Mouse (Mus musculus) liver, embryonic 15.5 days (tissue): ENCODE measurements at regions not wholly inside any gene's neighbourhood (a gene's known extent, or its start where the extent isn't known, plus 50 kb on each side); places are given as distances from the start of the nearest gene placed in this dataset.

ENCODE experiments used
- ATAC-seq: fragments of 200-750 bp; cut with Nextera tagmentation; 2 replicates; pipeline ENCODE4 v1.8.0; 2017; ENCODE audit warnings: moderate number of reproducible peaks, mild to moderate bottlenecking, moderate library complexity; ENCODE audit not compliant: insufficient read depth
- H3K27ac ChIP-seq: fragments of 300-500 bp; sonication (generic); replicated peaks from 2 replicates; pipeline ENCODE4 v1.5.1; 2015; ENCODE audit warnings: mild to moderate bottlenecking, inconsistent platforms
- H3K27me3 ChIP-seq: fragments of 300-500 bp; sonication (generic); 2 replicates; pipeline ENCODE4 v1.6.1; 2015; ENCODE audit warnings: mild to moderate bottlenecking, inconsistent platforms
- H3K36me3 ChIP-seq: fragments of 300-500 bp; sonication (generic); replicated peaks from 2 replicates; pipeline ENCODE4 v1.6.1; 2015; ENCODE audit warnings: moderate library complexity, mild to moderate bottlenecking, inconsistent platforms
- H3K4me1 ChIP-seq: fragments of 300-500 bp; sonication (generic); replicated peaks from 2 replicates; pipeline ENCODE4 v1.6.1; 2015; ENCODE audit warnings: inconsistent platforms
- H3K4me2 ChIP-seq: fragments of 300-500 bp; sonication (generic); 2 replicates; pipeline ENCODE4 v1.6.1; 2015; ENCODE audit warnings: moderate library complexity, mild to moderate bottlenecking, inconsistent platforms
- H3K4me3 ChIP-seq: fragments of 300-500 bp; sonication (generic); replicated peaks from 2 replicates; pipeline ENCODE4 v1.5.1; 2015; ENCODE audit warnings: mild to moderate bottlenecking, inconsistent platforms
- H3K9ac ChIP-seq: fragments of 300-500 bp; sonication (generic); 2 replicates; pipeline ENCODE4 v1.6.1; 2015; ENCODE audit warnings: moderate library complexity, mild to moderate bottlenecking, inconsistent platforms
- H3K9me3 ChIP-seq: fragments of 300-500 bp; sonication (generic); replicated peaks from 2 replicates; pipeline ENCODE4 v1.6.1; 2016; ENCODE audit warnings: inconsistent platforms
- WGBS: fragments of 180-500 bp; shearing (Covaris S2); methylation state at CpG from one replicate; pipeline ENCODE4 v1.1.7; 2015; ENCODE audit warnings: mixed read lengths; ENCODE audit not compliant: insufficient replicate concordance; 5-methylcytosine and 5-hydroxymethylcytosine counted together

DNA sequence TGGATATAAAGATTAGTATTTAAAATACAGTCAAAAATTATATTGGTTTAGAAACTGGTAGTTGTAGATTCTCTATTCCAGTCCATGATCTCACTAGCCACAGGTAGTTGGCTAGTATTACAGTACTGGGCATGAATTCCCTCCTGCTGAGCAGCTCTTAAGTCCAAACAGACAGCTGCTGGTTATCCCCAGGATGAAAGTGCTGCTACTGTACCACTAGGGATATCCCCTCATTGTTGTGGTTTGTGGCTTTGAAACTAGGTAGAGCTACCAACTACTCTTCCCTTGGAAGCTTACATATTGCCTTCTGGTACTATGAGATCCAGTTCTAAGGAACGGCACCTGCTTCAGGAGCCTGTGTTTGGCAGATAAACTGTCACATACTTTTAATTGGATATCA is 97.9 kb upstream of the Pter start:
- Histone ChIP-seq H3K27me3 (no peaks in the 10 kb centered on the region), H3K4me3 (no peak overlapping the region), H3K9me3 (no peaks in the 10 kb centered on the region), H3K9ac (no peak overlapping the region), H3K4me1 (no peaks in the 10 kb centered on the region), H3K36me3 (no peaks in the 10 kb centered on the region), H3K27ac (no peak overlapping the region), H3K4me2 (no peak overlapping the region)
- 67% methylated on average over 1 of the region's 1 CpGs for WGBS
- ATAC-seq, result no peak

DNA sequence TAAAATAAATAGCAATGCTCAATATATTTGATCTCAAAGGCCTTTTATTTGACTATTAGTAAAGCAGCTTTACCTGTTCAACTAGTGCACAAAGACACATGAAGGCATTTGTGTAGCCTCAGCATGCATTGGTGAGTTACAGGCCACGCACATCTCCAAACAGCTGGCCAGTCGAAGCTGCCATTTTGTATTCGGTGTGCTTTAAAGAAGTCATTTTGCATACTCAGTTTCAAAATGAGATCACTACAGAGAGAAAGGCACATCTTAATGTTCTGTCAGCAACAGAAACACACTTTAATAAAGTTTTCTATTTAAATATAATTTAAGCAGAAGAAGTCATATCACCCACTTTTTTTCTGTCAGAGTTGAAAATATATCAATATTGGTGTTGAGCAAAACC is 90.3 kb upstream of the Pter start:
- Histone ChIP-seq H3K9me3 (no peaks in the 10 kb centered on the region), H3K9ac (no peak overlapping the region), H3K27me3 (no peaks in the 10 kb centered on the region), H3K4me3 (no peak overlapping the region), H3K36me3 (no peaks in the 10 kb centered on the region), H3K27ac (no peak overlapping the region), H3K4me2 (no peak overlapping the region), H3K4me1 (no peaks in the 10 kb centered on the region)
- 77% methylated on average over 3 of the region's 3 CpGs for WGBS
- no peak for ATAC-seq

DNA sequence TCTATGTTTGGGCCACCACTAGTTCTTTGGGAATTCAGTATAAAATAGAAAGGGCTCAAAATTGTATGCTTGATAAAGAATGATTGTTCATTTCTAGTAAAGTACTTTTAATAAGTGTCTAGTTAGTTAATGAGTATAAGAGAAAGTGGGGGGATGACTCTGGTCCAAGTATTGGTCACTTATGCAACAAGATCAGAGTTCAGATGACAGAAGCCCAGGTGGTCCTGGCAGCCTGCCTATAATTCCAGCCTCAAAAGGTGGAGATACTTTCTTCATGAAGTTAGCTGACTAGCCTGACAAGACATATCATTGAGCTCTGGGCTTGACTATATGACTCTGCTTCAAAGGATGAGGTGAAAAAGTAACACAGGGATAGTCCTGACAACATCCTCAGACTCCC is 57.3 kb upstream of the Pter start:
- peak; percentile 61; the same call in 1 of the 2 replicates for ATAC-seq
- H3K9ac ChIP-seq, result no peak overlapping the region
- no peaks in the 10 kb centered on the region for H3K36me3 ChIP-seq
- 0 out of 2 replicates have a peak overlapping the region, but pooled peaks have one; percentile 19 for H3K27ac ChIP-seq
- H3K9me3 ChIP-seq, result no peaks in the 10 kb centered on the region
- H3K27me3 ChIP-seq, result no peaks in the 10 kb centered on the region
- no peak overlapping the region for H3K4me3 ChIP-seq
- H3K4me1 ChIP-seq, result no peaks in the 10 kb centered on the region
- no peak overlapping the region for H3K4me2 ChIP-seq

DNA sequence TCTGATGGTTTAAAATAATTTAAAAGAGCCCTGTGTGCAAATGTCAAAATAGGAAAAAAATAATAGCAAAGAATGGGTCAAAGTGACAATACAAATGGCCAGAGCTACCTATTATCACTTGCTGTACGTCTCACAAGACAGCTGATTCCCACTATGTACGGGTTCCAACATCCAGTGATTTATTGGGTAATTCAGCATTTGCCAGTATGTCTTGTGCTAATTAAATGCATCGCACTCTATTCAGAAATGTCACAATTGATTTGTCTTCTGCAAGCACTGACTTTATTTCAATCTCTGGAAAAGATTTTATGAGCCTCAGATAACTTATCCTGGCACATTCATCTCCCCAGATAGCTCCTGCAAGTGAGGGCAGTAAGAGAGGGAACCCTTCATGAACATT is 55.1 kb upstream of the Pter start:
- Histone ChIP-seq H3K4me2 (no peak overlapping the region), H3K9ac (no peak overlapping the region), H3K4me3 (no peak overlapping the region), H3K27me3 (no peaks in the 10 kb centered on the region), H3K9me3 (no peaks in the 10 kb centered on the region), H3K36me3 (no peaks in the 10 kb centered on the region), H3K27ac (no peak overlapping the region), H3K4me1 (no peaks in the 10 kb centered on the region)
- WGBS, result 59% methylated on average over 3 of the region's 3 CpGs
- no peak for ATAC-seq
